Mouse (Mus musculus): ENCODE measurements at regions not wholly inside any gene's neighbourhood (a gene's known extent, or its start where the extent isn't known, plus 50 kb on each side); places are given as distances from the start of the nearest gene placed in this dataset.

DNA sequence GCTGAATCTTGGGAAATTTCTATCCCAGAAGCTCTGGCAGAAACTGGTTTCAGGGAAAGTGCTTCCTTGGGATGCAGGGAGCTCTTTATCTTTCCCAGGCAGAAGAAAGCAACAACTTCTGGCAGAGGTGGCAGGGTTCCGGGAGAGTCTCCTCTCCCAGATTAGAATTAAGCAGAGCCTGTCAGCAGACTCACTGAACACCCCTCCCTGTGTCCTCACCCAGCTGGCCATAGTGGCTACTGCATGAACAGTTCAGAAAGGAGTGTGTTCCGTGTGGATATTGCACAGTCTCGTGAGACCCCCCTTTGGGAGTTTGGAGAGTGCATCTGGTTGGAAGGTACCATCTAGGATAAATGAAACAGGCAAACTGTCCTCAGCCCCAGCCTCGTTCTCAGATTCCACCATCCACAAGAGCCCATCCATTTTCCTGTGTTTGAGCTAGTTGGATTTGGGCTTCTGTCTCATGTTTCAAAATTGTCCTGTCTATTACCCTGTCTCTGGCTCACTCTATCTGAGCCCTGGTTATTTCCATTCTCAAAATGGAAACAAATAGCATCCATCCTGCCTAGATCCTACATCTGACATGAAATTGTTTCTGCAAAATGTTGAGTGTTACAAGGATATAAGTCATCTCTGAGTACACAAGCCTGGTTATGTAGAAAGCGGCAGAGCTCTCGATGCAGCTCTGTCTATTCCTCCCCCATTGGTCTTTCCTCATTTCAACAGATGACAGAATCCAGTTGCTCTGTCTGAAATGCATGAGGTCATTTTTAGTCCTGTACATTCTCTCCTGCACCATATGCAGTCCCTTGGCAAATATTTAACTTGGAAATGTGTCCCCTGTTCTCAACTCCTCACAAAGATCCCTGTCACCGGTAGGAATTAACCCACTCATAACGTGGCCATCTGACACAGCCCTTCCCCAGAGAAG, 216.4 kb downstream of the Tmem114 start:
- no peak overlapping the region for H3K9ac ChIP-seq (ENCODE audit: low read depth, low read length, severe bottlenecking)
- WGBS = 63% methylated on average over 8 of the region's 8 CpGs

DNA sequence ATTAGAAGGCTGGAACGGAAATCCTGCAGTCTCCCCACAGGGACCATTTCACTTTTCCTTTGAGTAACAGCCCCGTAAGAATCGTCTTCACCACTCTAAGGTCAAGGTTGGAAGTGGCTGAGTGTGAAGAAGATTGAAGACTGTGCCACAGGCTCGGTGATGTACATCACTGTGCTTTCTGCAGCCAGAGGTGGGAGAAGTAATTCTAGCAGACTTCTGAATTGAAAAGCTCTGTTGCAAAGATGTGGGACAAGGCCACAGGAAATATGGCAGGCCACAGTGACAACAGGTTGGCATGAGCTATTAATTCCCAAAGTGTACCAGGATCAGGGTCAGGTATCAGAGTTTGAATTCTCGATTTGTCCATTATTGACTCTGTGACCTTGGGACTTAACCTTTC, 219.9 kb downstream of the Tmem114 start:
- Histone ChIP-seq H3K27ac (replicated peaks; ENCODE audit: low read depth, low read length) (0 out of 2 replicates have a peak overlapping the region, but pooled peaks have one; percentile 26), H3K4me1 (ENCODE audit: control insufficient read depth, insufficient read depth, low read length) (0 out of 2 replicates have a peak, but pooled peaks cover 4% of the 10 kb centered on the region), H3K9ac (ENCODE audit: low read depth, low read length, severe bottlenecking) (no peak overlapping the region), H3K27me3 (ENCODE audit: control insufficient read depth, insufficient read depth, low read length) (no peaks in the 10 kb centered on the region), H3K4me2 (replicated peaks; ENCODE audit: low read depth, low read length, severe bottlenecking) (no peak overlapping the region), H3K4me3 (replicated peaks; ENCODE audit: low read length) (no peak overlapping the region), H3K36me3 (ENCODE audit: control insufficient read depth, insufficient read depth, low read length) (no peaks in the 10 kb centered on the region), H3K9me3 (ENCODE audit: control insufficient read depth, low read length) (no peaks in the 10 kb centered on the region)
- 46% methylated on average over 5 of the region's 5 CpGs for WGBS
- no peak for TF ChIP-seq POLR2A (IDR thresholded peaks at IDR 0.05; ENCODE audit: borderline replicate concordance, extremely low read depth, insufficient read depth, insufficient read length)
- ATAC-seq (ENCODE audit: low FRiP score, low read depth) (no peak), DNase-seq (ENCODE audit: low spot score) (no peak)

More for the DNA sequence above, 216.4 kb downstream of the Tmem114 start:
- no peak overlapping the region for H3K4me2 ChIP-seq (replicated peaks; ENCODE audit: low read depth, low read length, severe bottlenecking)
- no peak overlapping the region for H3K4me3 ChIP-seq (replicated peaks; ENCODE audit: low read length)
- DNase-seq (ENCODE audit: low spot score) (no peak), ATAC-seq (ENCODE audit: low FRiP score, low read depth) (no peak)
- H3K36me3 ChIP-seq (ENCODE audit: control insufficient read depth, insufficient read depth, low read length) = no peaks in the 10 kb centered on the region
- H3K9me3 ChIP-seq (ENCODE audit: control insufficient read depth, low read length) = no peaks in the 10 kb centered on the region
- no peak for TF ChIP-seq POLR2A (IDR thresholded peaks at IDR 0.05; ENCODE audit: borderline replicate concordance, extremely low read depth, insufficient read depth, insufficient read length)
- H3K27me3 ChIP-seq (ENCODE audit: control insufficient read depth, insufficient read depth, low read length) = no peaks in the 10 kb centered on the region
- H3K27ac ChIP-seq (replicated peaks; ENCODE audit: low read depth, low read length) = no peak overlapping the region
- peaks cover 4% of the 10 kb centered on the region; the same call in 1 of the 2 replicates for H3K4me1 ChIP-seq (ENCODE audit: control insufficient read depth, insufficient read depth, low read length)

DNA sequence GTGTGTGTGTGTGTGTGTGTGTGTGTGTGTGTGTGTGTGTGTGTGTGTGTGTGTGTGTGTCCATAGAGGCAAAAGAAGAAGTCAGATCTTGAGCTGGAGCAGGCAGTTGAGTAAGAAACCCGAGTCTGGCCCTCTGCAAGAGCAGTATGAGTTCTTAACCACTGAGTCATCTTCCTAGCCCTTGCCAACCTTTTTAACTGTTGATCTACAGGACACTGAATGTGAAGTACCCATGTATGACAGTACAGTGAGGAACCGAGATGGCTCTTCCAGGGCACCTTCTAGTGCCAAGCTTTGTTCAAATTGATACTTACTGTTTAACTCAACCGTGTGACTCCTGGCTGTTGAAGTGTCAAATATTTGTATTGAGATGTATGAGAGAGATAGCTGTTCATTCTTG, 223.6 kb downstream of the Tmem114 start:
- no peak overlapping the region for H3K4me3 ChIP-seq (replicated peaks; ENCODE audit: low read length)
- H3K4me1 ChIP-seq (ENCODE audit: control insufficient read depth, insufficient read depth, low read length) = 0 out of 2 replicates have a peak, but pooled peaks cover 4% of the 10 kb centered on the region
- no peaks in the 10 kb centered on the region for H3K27me3 ChIP-seq (ENCODE audit: control insufficient read depth, insufficient read depth, low read length)
- H3K4me2 ChIP-seq (replicated peaks; ENCODE audit: low read depth, low read length, severe bottlenecking) = no peak overlapping the region
- no peak overlapping the region for H3K27ac ChIP-seq (replicated peaks; ENCODE audit: low read depth, low read length)
- TF ChIP-seq POLR2A (IDR thresholded peaks at IDR 0.05; ENCODE audit: borderline replicate concordance, extremely low read depth, insufficient read depth, insufficient read length) = no peak
- WGBS = 90% methylated on average over 3 of the region's 3 CpGs
- no peak for DNase-seq (ENCODE audit: low spot score)
- no peak for ATAC-seq (ENCODE audit: low FRiP score, low read depth)
- no peak overlapping the region for H3K9ac ChIP-seq (ENCODE audit: low read depth, low read length, severe bottlenecking)
- no peaks in the 10 kb centered on the region for H3K9me3 ChIP-seq (ENCODE audit: control insufficient read depth, low read length)
- H3K36me3 ChIP-seq (ENCODE audit: control insufficient read depth, insufficient read depth, low read length) = no peaks in the 10 kb centered on the region

DNA sequence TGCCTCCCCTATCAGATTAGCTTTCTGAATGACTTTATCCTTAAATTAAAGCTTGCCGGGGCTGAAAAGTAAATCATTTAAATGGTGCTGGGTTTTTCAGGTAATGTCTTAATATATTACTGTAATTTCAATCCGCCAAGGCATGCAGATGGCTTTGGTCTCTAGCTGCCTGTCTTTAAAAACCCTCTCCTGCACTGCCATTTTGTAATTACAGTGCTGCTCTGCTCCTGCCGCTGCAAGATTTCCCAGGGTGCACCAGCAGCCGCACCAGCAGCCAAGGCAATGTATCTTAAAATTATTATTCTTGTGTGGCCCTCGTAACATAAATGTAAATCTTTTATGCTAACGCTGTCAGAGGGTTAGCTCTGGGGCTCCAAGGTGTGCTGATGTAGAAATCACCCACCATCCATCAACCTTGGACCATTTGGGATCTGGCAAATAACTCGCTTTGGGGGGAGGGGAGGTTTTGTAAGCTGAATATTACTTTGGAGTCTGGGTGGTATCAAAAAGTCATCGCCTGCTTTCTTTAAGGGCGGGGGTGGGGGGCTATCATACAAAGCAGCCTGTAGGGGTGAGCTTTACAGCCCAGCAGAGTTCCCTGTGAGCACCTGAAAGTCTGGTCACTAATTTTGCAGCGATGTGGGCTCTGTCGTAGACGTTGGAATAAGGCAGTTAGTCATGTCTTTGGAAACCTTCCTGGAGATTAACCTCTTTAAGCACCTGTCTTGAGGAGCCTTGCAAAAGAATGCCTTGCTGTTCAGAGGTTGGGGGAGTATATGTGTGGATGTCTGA, 226.0 kb downstream of the Tmem114 start:
- H3K4me2 ChIP-seq (replicated peaks; ENCODE audit: low read depth, low read length, severe bottlenecking) = no peak overlapping the region
- no peak overlapping the region for H3K9ac ChIP-seq (ENCODE audit: low read depth, low read length, severe bottlenecking)
- DNase-seq (ENCODE audit: low spot score) (no peak), ATAC-seq (ENCODE audit: low FRiP score, low read depth) (no peak)
- H3K36me3 ChIP-seq (ENCODE audit: control insufficient read depth, insufficient read depth, low read length) = no peaks in the 10 kb centered on the region
- TF ChIP-seq POLR2A (IDR thresholded peaks at IDR 0.05; ENCODE audit: borderline replicate concordance, extremely low read depth, insufficient read depth, insufficient read length) = no peak
- no peak overlapping the region for H3K27ac ChIP-seq (replicated peaks; ENCODE audit: low read depth, low read length)
- H3K27me3 ChIP-seq (ENCODE audit: control insufficient read depth, insufficient read depth, low read length) = no peaks in the 10 kb centered on the region
- no peaks in the 10 kb centered on the region for H3K4me1 ChIP-seq (ENCODE audit: control insufficient read depth, insufficient read depth, low read length)
- H3K9me3 ChIP-seq (ENCODE audit: control insufficient read depth, low read length) = no peaks in the 10 kb centered on the region
- WGBS = 54% methylated on average over 12 of the region's 12 CpGs
- H3K4me3 ChIP-seq (replicated peaks; ENCODE audit: low read length) = no peak overlapping the region

DNA sequence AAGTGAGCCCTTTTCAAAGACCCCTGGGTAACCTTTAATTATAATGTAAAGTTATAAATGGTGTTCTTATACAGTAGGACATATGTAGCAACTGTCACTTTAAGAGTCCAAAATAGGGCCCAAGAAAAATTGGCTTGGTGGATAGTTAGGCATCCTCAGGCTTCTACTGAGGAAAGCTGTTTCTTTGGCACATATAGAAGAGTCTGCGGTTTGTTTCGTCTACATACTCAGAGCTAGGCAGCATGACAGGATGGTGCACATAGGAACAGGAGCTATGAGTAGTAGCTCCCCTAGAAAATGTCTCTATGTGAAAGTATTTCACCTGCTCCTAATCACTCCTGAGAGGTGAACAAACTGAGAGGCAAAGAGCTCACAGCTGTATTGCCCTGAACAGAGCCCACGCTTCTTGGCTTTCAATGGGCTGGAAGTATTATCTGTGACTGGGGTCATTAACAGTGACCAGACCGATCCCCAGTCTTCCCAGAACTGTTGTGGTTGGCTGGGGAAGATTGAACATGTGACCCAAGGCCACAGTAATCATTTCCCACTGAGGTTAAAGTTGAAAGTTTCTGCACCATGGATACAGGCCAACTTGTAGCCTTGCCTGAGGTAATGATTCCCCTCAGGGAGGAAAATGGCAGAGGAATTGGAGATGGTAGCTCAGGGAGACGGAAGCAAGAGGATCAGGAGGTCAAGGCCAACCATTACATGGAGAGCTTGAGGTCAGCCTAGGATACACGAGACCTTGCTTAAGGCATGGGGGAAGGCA, 235.3 kb downstream of the Tmem114 start:
- H3K36me3 ChIP-seq (ENCODE audit: control insufficient read depth, insufficient read depth, low read length) = no peaks in the 10 kb centered on the region
- no peak overlapping the region for H3K27ac ChIP-seq (replicated peaks; ENCODE audit: low read depth, low read length)
- no peak overlapping the region for H3K9ac ChIP-seq (ENCODE audit: low read depth, low read length, severe bottlenecking)
- WGBS = 74% methylated on average over 6 of the region's 6 CpGs
- DNase-seq (ENCODE audit: low spot score) (no peak), ATAC-seq (ENCODE audit: low FRiP score, low read depth) (no peak)
- H3K4me1 ChIP-seq (ENCODE audit: control insufficient read depth, insufficient read depth, low read length) = no peaks in the 10 kb centered on the region; the same call in 1 of the 2 replicates
- no peak for TF ChIP-seq POLR2A (IDR thresholded peaks at IDR 0.05; ENCODE audit: borderline replicate concordance, extremely low read depth, insufficient read depth, insufficient read length)
- H3K9me3 ChIP-seq (ENCODE audit: control insufficient read depth, low read length) = no peaks in the 10 kb centered on the region
- H3K27me3 ChIP-seq (ENCODE audit: control insufficient read depth, insufficient read depth, low read length) = no peaks in the 10 kb centered on the region
- no peak overlapping the region for H3K4me2 ChIP-seq (replicated peaks; ENCODE audit: low read depth, low read length, severe bottlenecking)
- no peak overlapping the region for H3K4me3 ChIP-seq (replicated peaks; ENCODE audit: low read length)
